Mouse (Mus musculus) frontal cortex, postnatal 36 days (tissue): ENCODE results near the gene Kalrn.

Experiments
- DNase-seq, 2 experiments: peaks; one replicate each; pipeline ENCODE4 v3.0.0; 2022; ENCODE audit warnings: low spot score in 2 of 2

Kalrn gene

DNA sequence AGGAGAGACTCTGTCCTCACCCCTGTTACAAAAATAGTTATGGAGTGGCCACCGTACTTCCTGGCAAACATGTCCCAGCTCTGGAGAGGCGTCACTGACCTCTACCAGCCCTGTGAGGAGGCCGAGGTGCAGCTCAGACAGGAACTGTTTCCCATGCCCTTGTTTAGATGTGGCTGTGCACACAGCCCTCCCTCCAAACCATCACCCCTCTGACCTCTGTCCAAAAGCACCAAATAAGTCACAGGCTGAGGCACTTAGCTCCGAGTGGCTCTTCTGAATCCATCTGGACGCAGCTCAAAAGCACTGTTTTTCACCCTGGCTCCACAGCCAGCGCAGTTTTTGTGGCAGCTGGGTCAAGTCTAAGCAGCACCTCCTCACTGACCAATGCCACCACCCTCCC is 220.6 kb downstream of the Kalrn start:
- DNase-seq: no peak

DNA sequence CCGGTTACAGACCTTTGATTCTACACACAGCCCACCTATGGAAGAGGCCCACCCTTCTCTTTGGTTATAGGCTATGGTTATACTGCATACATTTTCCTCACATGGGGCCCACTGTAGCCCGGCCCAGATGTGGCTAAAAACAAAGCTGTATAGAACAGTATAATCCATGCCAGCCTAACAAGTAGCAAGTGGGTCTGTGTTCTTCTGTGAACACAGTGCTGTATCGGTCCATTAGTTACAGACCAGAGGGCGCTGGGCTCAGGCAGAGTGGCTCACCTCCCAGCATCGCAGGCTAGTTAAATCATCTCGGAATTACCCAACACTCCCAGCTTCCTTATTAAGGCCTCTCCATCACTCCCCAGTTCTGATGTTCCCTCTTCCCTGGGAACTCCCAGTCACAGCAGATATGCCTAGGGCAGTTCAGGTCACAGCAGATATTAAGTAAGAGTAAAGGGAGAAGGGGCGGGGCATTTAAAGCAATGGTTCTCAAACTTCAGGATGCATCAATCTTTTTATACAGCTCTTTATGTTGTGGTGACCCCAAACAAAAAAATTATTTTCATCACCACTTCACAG is 221.7 kb downstream of the Kalrn start:
- no peak for DNase-seq

DNA sequence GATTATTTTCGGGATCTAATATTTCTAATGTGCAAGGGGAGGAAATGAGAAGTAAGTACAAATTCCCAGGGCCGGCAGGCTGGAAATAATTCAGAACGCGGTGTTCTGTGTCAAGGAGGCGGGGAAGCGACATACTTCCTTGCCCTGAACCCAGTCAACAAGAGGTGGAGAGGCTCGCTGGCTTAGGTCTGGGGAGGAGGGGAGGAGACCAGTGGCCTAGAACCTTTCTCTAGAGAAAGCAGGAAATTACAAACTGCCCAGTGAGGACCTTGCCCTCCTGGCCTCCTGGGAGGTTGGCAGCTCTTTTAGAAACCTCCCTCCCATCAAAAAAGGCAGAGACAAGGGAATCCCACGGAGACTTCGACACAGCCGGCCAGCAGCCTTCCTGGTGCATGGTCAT is 225.8 kb downstream of the Kalrn start:
- DNase-seq: no peak

DNA sequence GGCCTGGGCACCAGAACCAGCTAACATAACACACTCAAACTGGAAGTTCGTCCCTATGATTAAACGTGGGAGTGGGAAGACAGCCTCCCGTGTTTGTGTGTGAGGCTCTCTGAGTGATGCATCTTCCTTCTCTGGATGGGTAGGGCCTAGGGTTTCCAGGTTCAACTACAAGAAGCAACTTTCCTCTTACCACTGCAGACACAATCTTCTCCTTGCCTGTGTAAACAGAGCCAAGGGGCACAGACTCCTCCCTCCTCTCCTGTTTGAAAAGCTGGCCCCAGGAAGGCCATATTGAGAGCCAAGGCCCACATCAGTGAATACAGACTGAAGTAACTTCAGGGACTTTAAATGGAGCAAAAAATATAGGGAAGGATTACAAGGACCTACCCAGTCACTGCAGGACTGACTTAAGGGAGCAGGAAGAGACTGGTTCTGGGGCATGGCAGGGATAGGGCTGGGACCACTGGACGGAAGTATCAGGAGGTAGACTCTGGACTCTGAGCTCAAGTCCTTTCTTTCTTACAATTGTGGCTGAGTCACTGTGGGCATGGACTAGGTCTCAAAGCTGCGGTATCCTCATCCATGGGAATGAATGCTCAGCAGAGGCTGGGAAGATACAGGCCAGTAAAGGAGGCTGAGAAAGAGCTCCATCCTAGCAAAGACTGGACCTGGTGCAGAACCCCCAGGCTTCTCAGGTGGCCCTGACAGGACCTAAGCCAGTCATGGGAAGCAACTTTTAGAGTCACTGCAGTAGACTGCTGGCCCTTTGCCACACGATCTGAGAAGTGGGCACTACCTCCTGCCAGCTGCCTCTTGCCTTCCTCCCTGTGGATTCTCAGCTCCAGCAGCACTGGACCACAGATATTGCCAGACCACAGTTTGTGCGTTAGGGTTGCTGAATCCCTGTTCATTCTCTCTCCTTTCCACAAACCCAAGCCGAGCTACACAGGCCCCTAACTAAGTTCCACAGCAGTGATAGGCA is 228.1 kb downstream of the Kalrn start:
- DNase-seq: peak in 1 of 2 experiments; percentile 39

DNA sequence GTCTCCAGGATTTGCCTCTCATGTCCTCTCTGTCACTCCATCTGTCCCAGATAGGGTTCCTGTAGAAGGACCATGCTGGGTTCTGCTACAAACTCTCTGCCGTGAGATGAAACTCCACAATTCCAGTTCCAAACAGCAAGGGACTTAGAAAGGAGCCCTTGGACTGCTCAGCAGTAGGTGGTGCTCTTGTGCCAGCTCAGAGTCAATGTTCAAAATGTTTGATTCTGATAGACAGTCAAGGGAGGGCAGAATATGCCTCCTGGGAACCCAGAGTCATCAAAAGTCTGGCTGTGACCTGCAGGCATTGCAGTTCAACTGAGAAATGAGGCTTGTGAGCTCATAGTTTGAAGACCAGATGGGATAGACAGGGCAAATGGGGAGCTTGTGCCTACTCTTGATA is 229.4 kb downstream of the Kalrn start:
- peak; percentile 59 to 71 for DNase-seq

DNA sequence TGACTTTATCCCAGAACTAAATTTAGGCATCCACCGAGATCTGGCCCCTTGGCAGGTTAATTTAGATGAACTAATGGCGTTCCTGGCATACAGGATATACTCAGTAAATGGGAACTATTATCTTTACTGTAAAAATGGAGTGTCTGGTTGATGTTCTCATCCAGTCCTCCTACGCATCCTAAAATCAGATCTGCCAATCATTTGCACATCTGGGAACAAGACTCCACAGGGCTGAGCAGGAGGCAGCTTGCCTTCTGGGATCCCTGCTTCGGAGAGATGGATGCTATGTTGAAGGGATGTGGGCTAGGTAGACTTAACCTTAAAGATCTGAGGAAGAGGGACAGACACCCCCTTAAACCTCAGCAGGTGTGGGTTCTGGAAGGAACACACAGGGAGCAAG is 230.2 kb downstream of the Kalrn start:
- no peak for DNase-seq

DNA sequence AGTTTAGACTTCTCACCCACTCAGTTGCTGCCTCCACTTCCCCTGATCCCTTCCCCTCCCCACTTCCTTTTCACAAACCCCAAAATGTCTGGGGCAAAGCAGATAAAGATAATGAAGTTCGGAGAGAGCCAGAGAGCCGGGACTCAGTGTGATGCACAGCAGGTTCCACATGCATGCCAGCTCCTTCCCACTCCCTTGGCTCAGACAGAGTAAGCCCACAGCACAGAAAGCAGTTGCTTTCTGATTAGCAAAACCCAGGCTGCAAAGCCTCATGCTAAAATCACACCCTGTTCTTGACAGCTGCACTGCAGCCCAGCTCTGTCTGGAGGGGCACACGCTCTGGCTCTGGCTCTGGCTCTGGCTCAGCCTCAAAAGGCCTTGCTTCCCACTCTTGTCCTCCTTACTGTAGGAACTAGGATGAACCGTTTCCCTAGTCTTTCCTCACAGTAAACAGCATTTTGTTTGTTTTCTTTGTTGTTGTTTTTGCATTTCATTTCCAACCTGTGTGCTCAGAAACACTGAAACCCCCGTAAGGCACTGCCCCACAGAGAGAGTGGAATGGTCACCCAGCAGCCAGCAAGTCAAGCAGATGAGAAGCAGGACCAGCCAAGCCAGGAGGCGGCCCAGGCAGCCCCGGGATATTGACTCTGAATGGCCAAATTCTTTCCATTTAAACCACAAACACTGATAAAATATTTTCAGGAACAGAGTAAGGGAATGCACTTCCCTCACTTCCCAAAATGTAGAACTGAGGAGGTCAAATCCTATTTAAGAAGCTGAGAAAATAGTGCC is 230.8 kb downstream of the Kalrn start:
- peak; percentile 77 to 84 for DNase-seq

DNA sequence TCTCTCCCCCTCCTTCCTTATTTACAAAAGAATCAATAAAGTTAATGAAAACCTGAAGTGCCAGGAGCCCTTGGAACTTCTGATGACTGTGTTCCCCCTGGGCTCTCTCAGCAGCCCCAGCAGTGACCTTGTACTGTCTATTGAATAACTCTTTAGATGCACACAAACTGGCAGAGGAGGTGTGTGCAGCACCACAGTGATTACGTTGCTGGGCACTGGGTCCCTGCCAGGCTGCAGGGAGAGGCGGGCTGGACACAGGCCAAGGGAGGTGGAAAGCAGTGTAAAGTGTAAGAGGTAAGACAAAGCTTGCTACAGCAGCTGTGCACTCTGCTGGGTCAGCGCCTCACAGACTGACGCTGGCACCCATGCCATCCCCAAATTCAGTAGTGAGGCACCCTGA is 238.4 kb downstream of the Kalrn start:
- no peak for DNase-seq

DNA sequence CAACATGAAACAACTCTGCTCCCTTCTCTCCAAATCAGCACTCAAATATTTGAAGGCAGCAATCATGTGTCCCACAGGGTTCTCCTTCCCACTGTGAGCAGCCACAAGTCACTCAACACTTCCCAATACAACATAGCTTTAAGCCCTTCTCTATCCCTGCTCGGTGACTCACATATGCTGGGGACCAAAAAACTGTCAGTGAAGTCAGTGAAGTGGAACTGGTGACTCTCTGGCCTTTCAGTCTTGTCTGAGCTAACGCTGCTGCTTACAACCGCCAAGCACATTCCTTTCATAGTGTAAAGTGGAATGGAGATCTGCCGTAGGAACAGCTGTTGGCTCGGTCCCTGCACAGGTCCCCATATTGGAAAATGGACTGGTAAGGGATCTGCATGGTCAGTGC is 241.7 kb downstream of the Kalrn start:
- DNase-seq: no peak

DNA sequence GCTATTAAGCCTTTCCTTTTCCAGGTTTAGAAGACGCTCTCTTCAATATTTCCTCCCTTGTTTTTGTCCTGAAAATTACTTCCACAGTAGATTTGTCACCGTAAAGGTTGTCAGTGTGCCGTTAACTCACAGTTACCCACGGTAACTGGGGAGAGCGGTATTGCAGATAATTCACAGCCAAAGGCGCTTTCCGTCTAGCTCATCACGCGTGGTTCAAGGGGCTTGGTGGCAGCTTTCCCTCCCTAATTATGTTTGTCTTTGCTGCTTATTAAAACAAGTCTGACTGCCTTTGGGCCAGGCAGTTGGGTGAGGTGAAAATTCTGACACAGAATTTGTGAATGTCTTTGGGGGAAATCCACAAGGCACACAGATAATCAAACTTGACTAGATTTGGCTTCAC is 243.5 kb downstream of the Kalrn start:
- DNase-seq: no peak

DNA sequence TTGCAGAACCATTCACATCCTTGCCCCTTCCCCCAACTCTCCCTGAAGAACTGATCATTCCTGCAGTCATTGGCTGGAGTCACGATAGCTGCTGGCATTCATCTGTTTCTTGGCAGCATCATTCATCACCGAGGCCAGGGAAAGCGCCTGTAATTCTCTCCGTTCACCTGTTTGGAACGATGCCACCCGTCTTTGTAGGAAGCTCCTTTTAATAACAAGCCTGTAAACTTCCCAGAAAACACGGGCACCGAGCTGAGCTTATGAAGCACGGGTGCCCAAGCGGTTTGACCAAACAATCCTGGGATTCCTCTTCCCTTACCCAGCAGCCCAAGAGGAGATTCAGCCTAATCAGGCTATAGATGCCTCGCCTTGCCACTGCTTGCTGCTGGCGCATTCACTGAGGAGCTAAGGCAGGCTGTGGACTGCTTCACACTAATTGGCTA is 243.9 kb downstream of the Kalrn start:
- no peak for DNase-seq

DNA sequence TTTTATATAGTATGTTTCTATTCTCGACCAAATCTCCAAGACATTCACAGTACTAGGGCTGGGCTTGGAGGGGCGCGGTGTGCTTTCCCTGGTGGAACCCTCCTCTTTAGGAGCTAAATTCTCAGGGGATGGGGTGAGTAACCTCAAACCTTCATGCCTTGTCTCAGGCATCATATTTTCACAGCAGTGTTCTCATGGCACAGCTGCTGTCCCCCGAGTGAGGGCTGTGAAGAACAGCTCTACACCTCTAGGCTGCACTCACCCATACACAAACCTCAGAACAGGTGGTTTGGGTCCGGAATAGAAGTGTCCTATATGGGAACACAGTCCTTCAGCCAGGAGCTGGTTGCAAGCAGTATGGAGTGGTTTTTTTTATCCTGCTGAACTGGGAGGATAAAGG is 245.4 kb downstream of the Kalrn start:
- DNase-seq: no peak

DNA sequence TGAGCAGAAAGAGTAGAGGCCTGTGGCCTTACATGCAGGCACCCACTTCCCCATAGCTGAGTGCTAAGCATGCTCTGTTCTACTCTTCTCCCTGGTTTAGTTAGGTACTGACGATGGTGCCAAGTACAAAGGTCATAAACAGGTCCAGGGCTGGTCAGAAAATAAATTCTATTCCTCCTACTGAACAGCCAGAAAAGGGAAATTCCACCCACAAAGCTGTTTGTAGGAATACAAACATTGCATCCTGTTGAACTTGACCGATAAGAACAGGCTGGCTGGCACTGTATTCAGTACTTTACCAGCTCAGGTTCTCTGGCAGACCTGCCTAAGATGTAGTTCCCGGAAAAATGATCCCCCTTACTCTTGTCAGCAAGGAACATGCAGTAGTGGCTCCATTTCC is 247.5 kb downstream of the Kalrn start:
- DNase-seq: no peak

DNA sequence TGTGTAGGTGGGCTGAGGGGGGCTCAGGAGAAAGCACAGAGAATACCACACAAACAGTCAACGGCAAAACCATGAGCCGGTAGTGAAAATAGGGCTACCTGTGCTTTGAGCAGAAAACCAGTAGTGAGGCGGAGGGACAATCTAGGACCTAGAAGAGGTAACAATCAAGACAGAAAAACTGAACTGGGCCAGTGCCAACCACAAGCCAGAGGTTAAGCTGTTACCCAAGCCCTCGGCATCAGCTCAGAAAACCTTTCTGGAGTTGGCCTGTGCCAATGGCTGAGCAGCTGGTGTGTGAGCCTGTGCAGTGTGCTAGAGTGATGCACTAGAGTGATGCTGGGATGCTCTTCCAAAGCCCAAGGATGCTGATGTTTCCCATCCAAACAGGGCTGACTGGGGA is 248.2 kb downstream of the Kalrn start:
- DNase-seq: no peak

DNA sequence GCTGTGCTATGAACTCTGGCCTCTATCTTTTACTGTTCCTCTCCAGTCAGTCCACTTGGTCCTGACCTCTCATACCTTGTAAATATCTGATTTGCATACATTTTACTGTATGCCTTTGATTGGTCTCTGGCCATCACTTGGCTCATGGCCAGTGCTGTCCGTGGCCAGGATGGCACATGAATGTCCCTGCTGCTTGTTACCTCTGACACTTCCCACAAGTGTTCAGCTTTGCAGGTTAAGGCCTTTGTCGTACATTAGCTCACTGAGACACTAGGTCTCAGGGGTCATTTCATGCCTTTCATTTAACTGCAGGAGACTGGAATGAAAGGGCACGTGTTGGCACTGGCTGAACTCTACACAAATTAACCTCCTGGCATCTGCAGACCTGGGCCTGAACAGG is 248.6 kb downstream of the Kalrn start:
- DNase-seq: no peak

DNA sequence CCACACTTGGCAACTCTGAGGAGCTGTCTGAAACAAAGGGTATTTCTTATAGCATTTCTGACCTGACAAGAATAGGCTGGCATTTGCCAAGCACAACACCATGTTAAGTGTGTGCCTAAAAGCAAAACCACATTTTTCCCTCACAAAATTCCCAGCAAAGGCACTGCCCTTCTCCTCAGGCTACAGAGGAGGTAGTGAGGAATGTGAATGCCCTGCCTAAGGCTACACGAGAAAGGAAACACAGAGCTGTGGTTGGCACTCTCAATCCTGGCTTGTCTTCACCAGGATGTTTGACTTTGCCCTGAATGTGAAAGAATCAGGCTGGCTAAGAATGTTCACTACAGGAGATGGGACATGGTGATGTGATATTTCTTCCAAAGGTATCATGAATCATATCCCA is 249.8 kb downstream of the Kalrn start:
- DNase-seq: no peak

DNA sequence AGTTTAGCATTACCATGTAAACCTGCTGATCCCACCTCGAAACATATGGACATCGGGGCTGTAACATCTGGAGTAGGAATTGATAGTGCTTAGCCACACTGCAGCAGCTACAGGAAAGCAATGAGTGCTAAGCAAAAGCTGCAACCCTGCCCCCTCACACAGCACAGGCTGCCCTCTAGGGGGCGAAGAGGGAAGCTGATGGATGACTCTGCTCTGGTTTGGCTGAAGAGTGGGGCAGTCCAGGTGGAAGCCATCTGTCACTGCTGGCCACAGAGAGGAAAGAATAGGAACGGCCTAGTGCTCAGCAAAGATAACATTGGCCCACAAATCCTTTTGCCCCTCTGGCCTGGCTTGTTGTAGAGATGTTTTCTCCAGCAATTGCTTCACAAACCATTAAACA is 250.8 kb downstream of the Kalrn start:
- DNase-seq: peak in 1 of 2 experiments; percentile 52

DNA sequence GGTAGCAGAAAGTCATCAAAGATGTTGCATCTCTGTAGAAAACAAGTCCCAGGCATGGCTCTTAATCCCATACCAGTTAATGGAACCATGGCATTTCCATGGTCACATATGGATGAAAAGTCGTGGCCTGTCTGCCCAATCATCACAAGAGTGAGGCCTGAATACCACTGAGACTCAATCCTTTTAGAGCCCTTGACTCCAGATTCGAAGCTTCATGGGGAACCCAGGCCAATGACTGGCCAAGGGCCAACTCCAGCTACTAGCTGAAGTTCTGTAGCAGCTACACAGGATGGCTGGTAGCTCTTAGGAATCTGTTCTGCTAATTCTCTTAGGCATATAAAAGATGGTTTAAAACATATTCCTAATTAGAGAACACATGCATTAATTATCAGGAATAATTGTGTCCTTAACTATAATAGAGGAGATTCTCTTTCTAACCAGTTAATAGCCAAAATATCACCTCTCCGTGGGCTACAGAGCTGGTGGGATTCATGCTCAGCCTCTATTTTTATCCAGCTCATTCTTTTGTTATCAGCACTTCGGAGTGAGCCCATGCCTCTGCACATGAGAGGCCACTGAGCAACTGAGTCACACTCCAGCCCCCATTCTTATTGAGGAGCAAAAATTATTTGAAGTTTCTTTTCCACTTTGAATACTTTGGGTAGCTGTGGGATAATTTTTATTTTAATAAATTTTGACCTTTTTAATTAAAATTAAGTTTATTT is 252.1 kb downstream of the Kalrn start:
- DNase-seq: no peak

DNA sequence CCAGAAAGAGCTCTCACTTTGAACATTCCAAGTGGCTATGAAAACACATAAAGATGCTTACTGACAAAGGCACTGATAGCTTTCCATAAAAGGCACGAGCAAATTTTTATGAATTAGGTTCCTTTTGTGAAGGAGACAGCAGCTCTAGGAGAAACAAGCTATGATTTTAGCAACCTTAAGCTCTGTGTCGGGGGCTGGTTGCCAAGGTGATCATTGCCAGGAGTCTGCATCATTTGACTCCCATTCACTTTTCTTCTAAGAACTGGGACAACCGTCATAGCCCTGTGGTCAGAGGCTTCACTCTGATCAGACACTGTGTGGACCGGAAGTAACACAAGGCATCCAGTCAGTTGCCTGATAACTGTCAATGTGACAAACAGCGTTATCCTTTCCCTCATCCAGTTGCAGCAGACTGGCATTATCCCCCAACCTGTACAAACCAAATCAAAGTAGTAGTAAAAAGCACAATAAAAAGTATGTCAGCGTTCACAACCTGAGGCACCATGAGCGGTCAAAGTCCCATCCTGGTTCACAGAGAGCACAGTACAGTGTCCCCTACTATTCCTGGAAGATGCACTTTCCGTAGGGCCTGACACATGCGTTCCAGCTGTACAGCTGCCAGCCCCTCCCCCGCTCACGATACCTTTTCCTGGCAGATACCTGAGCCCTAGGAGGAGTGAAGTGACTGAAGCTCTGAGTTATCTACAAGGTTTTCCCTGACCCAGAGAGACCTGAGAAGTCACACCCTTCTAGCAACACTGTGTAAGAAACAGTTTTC is 253.1 kb downstream of the Kalrn start:
- DNase-seq: peak in 1 of 2 experiments; percentile 64

DNA sequence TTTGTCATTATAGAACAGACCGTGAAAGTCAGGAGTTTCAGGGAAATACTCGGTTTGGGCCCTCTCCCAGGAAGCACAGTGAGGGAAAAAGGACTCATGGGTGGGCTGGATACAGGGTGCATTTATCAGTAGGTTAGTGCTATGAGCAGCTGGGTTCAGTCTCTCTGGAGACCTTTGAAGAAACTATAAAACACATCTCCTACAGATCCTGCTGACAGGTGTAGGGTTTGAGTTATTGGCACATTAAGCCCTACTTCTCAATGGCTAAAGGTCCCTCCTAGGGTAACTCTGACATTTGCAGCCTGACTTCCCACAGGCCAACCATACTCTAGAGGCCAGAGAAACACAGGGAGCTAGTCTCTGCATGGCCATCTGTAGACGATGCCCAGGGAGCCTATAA is 256.2 kb downstream of the Kalrn start:
- DNase-seq: no peak

DNA sequence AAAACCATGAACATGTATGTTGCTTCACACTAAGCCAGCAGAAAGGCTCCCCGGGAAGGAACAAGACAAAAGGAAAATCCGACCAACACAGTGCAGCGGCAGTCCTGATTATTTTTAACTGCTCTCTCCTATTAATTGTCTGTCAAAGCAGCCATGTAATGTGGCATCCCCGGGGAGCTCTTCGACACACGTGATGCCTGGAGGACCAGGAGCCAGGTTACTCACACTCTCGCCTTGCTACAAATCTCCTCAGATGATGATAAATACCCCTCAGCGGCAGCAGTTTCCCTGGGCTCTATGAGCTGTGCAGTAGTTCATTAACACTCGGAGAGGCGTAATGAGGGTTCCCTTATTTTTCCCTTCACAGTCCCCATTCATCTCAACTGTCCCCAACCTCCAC is 257.1 kb downstream of the Kalrn start:
- DNase-seq: no peak
